Mouse (Mus musculus) retina, postnatal 7 days (tissue): ENCODE measurements at regions not wholly inside any gene's neighbourhood (a gene's known extent, or its start where the extent isn't known, plus 50 kb on each side); places are given as distances from the start of the nearest gene placed in this dataset.
"Not testable (repeated sequence)": the region's sequence is repeated elsewhere in the genome, so short reads cannot be mapped to it uniquely, and the experiment has no call there.

Source experiments
- DNase-seq: peaks from one replicate; pipeline ENCODE4 v3.0.0-alpha.2; 2012; ENCODE audit warnings: low read depth, low spot score

- DNase-seq: no peak
Observed at GRCm38 (mm10) chrX:94785983-94786382, 61.6 kb downstream of the Zxdb start.

- no peak for DNase-seq
Observed at GRCm38 (mm10) chrX:94788331-94788920, 64.1 kb downstream of the Zxdb start.

GRCm38 (mm10) chrX:94796845-94797244, 72.5 kb downstream of the Zxdb start:
- not testable (repeated sequence) for DNase-seq

- not testable (repeated sequence) for DNase-seq
Observed at GRCm38 (mm10) chrX:94797348-94798182, 73.2 kb downstream of the Zxdb start.

GRCm38 (mm10) chrX:94798183-94798619, 73.8 kb downstream of the Zxdb start:
- DNase-seq: not testable (repeated sequence)

GRCm38 (mm10) chrX:94812760-94813159, 88.4 kb downstream of the Zxdb start:
- not testable (repeated sequence) for DNase-seq

GRCm38 (mm10) chrX:94827524-94827923, 103.2 kb downstream of the Zxdb start:
- DNase-seq: not testable (repeated sequence)

- DNase-seq: not testable (repeated sequence)
Observed at GRCm38 (mm10) chrX:94844110-94844779, 119.9 kb downstream of the Zxdb start.

GRCm38 (mm10) chrX:94849549-94849948, 125.2 kb downstream of the Zxdb start:
- DNase-seq: not testable (repeated sequence)

GRCm38 (mm10) chrX:94857501-94857900, 133.1 kb downstream of the Zxdb start:
- no peak for DNase-seq

- DNase-seq: no peak
Observed at GRCm38 (mm10) chrX:94857954-94858353, 133.6 kb downstream of the Zxdb start.

GRCm38 (mm10) chrX:94863123-94863522, 138.8 kb downstream of the Zxdb start:
- no peak for DNase-seq

GRCm38 (mm10) chrX:94865531-94866502, 141.4 kb downstream of the Zxdb start:
- DNase-seq: peak; percentile 68

- not testable (repeated sequence) for DNase-seq
Observed at GRCm38 (mm10) chrX:94883547-94883946, 142.9 kb downstream of the Spin4 start.
